Mouse (Mus musculus) heart, embryonic 16.5 days (tissue): Measurements from ENCODE around the gene Tsen34. TPM values are rescaled to one million over a fixed set of nuclear protein-coding genes. Genes with fewer than 3 reads are reported as not detected.
"Not testable (repeated sequence)": the region's sequence is repeated elsewhere in the genome, so short reads cannot be mapped to it uniquely, and the experiment has no call there.

Experiments used
- ATAC-seq: fragments of 200-750 bp; cut with Nextera tagmentation; replicated peaks from 2 replicates; pipeline ENCODE4 v1.8.0; 2017; ENCODE audit warnings: moderate number of reproducible peaks; ENCODE audit not compliant: insufficient read depth, low FRiP score; ENCODE audit errors: extremely low read depth
- H3K27ac ChIP-seq: fragments of 300-500 bp; sonication (generic); 2 replicates; pipeline ENCODE4 v1.5.1; 2014; ENCODE audit warnings: mild to moderate bottlenecking, low read length, control low read depth, moderate library complexity
- H3K27me3 ChIP-seq: fragments of 300-500 bp; sonication (generic); 2 replicates; pipeline ENCODE4 v1.6.1; 2014; ENCODE audit warnings: low read length, mixed read lengths; ENCODE audit not compliant: control insufficient read depth, insufficient read depth
- H3K36me3 ChIP-seq: fragments of 300-500 bp; sonication (generic); 2 replicates; pipeline ENCODE4 v1.6.1; 2014; ENCODE audit not compliant: control insufficient read depth, insufficient read depth
- H3K4me1 ChIP-seq: fragments of 300-500 bp; sonication (generic); 2 replicates; pipeline ENCODE4 v1.6.1; 2014; ENCODE audit warnings: low read length, mixed read lengths; ENCODE audit not compliant: control insufficient read depth, insufficient read depth
- H3K4me2 ChIP-seq: fragments of 300-500 bp; sonication (generic); 2 replicates; pipeline ENCODE4 v1.6.1; 2014; ENCODE audit warnings: low read depth, mild to moderate bottlenecking, control low read depth, low read length
- H3K4me3 ChIP-seq: fragments of 300-500 bp; sonication (generic); 2 replicates; pipeline ENCODE4 v1.5.1; 2014; ENCODE audit warnings: mild to moderate bottlenecking, control low read depth, low read length
- H3K9ac ChIP-seq: fragments of 300-500 bp; sonication (generic); 2 replicates; pipeline ENCODE4 v1.6.1; 2014; ENCODE audit warnings: low read length, control low read depth
- H3K9me3 ChIP-seq: fragments of 300-500 bp; sonication (generic); replicated peaks from 2 replicates; pipeline ENCODE4 v1.6.1; 2016; ENCODE audit warnings: low read length; ENCODE audit not compliant: control insufficient read depth
- WGBS: fragments of 180-500 bp; shearing (Covaris S2); extraction: QIAGEN DNeasy Blood & Tissue Kit; methylation state at CpG from one replicate; pipeline ENCODE4 v1.1.7; 2014; 5-methylcytosine and 5-hydroxymethylcytosine counted together
- polyA plus RNA-seq: library from polyadenylated mRNA; unstranded; fragments of >200 nt; fragmentation: Nextera tagmentation; extraction: Ambion mirVana; gene quantifications from 2 replicates; pipeline ENCODE4 v1.2.1, GENCODE M21; 2015

Tsen34 gene
- polyA plus RNA-seq, 1 experiment from 2014 or later: 207 TPM

- no peak overlapping the region for H3K4me2 ChIP-seq
- H3K4me3 ChIP-seq: no peak overlapping the region
- no peak for ATAC-seq
- no peaks in the 10 kb centered on the region for H3K9me3 ChIP-seq
- H3K9ac ChIP-seq: no peak overlapping the region
- no peaks in the 10 kb centered on the region for H3K27me3 ChIP-seq
- peaks cover 22% of the 10 kb centered on the region for H3K36me3 ChIP-seq
- WGBS: 48% methylated on average over 7 of the region's 7 CpGs
- H3K27ac ChIP-seq: no peak overlapping the region
- peaks cover 20% of the 10 kb centered on the region for H3K4me1 ChIP-seq
Observed at GRCm38 (mm10) chr7:3707568-3708413, 15.1 kb downstream of the Tsen34 start.

- peaks cover 22% of the 10 kb centered on the region for H3K36me3 ChIP-seq
- not testable (repeated sequence) for H3K9me3 ChIP-seq, ATAC-seq, H3K9ac ChIP-seq, H3K27me3 ChIP-seq, H3K4me3 ChIP-seq, H3K27ac ChIP-seq, H3K4me2 ChIP-seq
- H3K4me1 ChIP-seq: peaks cover 20% of the 10 kb centered on the region
- 42% methylated on average over 5 of the region's 5 CpGs for WGBS
Observed at GRCm38 (mm10) chr7:3708447-3708980, 15.9 kb downstream of the Tsen34 start.

GRCm38 (mm10) chr7:3709000-3709399 is 16.3 kb downstream of the Tsen34 start:
- H3K27ac ChIP-seq: no peak overlapping the region
- H3K4me3 ChIP-seq: no peak overlapping the region
- no peaks in the 10 kb centered on the region for H3K27me3 ChIP-seq
- H3K4me2 ChIP-seq: no peak overlapping the region
- whole genome bisulfite sequencing: 88% methylated on average over 1 of the region's 1 CpGs
- H3K9ac ChIP-seq: no peak overlapping the region
- H3K36me3 ChIP-seq: peaks cover 22% of the 10 kb centered on the region
- ATAC-seq: no peak
- no peaks in the 10 kb centered on the region for H3K9me3 ChIP-seq
- H3K4me1 ChIP-seq: peaks cover 20% of the 10 kb centered on the region

- no peak; the same call in 1 of the 2 replicates for ATAC-seq
- no peak overlapping the region for H3K4me3 ChIP-seq
- no peak overlapping the region for H3K27ac ChIP-seq
- no peaks in the 10 kb centered on the region for H3K27me3 ChIP-seq
- H3K9me3 ChIP-seq: no peaks in the 10 kb centered on the region
- 42% methylated on average over 5 of the region's 5 CpGs for WGBS
- H3K4me1 ChIP-seq: no peaks in the 10 kb centered on the region
- H3K9ac ChIP-seq: no peak overlapping the region
- H3K4me2 ChIP-seq: no peak overlapping the region
- H3K36me3 ChIP-seq: peaks cover 8% of the 10 kb centered on the region
Observed at GRCm38 (mm10) chr7:3712264-3712942, 19.7 kb downstream of the Tsen34 start.

- H3K4me1 ChIP-seq: no peaks in the 10 kb centered on the region
- H3K9me3 ChIP-seq: no peaks in the 10 kb centered on the region
- 28% methylated on average over 1 of the region's 1 CpGs for WGBS
- no peaks in the 10 kb centered on the region for H3K27me3 ChIP-seq
- H3K9ac ChIP-seq: no peak overlapping the region
- no peak overlapping the region for H3K4me2 ChIP-seq
- no peak for ATAC-seq
- no peaks in the 10 kb centered on the region for H3K36me3 ChIP-seq
- no peak overlapping the region for H3K27ac ChIP-seq
- no peak overlapping the region for H3K4me3 ChIP-seq
Observed at GRCm38 (mm10) chr7:3715249-3715648, 22.6 kb downstream of the Tsen34 start.

DNA sequence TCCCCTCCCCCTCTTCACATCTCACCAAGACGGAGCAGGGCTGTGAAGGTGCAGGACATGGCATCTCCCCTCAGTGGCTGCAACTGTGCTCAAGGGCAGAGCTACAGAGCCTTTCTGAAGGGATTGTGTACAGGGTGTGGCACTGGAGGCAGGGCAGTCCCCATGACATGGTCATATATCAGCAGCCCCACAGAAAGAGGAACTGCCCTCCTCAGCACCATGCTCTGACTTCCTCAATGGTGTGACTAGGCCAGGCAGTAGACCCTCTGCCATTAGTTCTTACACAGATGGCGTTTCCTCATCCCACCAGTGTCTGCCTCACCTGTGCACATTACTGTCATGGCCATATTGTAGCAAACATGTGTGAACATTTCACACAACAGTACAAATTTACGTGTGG is 27.6 kb downstream of the Tsen34 start, which contains the start of gene Pirb:
TSS of gene Pirb (minus strand) at position 124 of the 400 bp plus-strand sequence.
- H3K4me3 ChIP-seq, H3K27me3 ChIP-seq, ATAC-seq, H3K9me3 ChIP-seq, H3K27ac ChIP-seq, H3K4me2 ChIP-seq, H3K36me3 ChIP-seq, H3K9ac ChIP-seq, H3K4me1 ChIP-seq: not testable (repeated sequence)
- 60% methylated on average over 1 of the region's 3 CpGs for WGBS

DNA sequence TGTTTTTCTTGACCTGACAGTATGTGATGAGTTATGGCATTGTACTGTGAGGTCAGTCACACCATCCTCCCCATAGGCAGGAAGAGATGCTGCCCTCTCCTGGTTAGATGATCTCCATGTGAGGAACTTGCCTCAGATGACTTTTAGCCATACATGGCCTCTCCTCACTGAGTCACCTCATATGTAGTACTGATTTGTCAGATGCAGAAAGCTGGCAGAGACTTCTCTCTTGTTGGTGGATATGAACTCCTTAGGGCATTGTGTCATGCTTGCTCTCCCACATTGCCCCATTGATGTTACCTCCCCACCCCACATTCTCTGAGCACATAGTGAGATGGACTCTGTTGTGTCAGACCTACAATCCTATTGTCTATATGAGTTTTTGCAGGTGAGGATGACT is 32.8 kb downstream of the Tsen34 start:
- not testable (repeated sequence) for H3K4me2 ChIP-seq, ATAC-seq, H3K4me1 ChIP-seq, H3K27ac ChIP-seq, H3K4me3 ChIP-seq, H3K36me3 ChIP-seq, H3K9me3 ChIP-seq, H3K9ac ChIP-seq, H3K27me3 ChIP-seq

- ATAC-seq: not testable (repeated sequence)
Observed at GRCm38 (mm10) chr7:3732675-3733074, 40.0 kb downstream of the Tsen34 start.

More at GRCm38 (mm10) chr7:3732675-3733074, 40.0 kb downstream of the Tsen34 start:
- H3K4me3 ChIP-seq, H3K9me3 ChIP-seq, H3K4me1 ChIP-seq, H3K36me3 ChIP-seq, H3K4me2 ChIP-seq, H3K9ac ChIP-seq, H3K27me3 ChIP-seq, H3K27ac ChIP-seq: not testable (repeated sequence)
- no CpG with 5 or more reads among the region's 1 CpGs for WGBS
